Mouse (Mus musculus) granulocyte monocyte progenitor cell, adult 5-6 weeks (primary cell): ENCODE measurements at regions not wholly inside any gene's neighbourhood (a gene's known extent, or its start where the extent isn't known, plus 50 kb on each side); places are given as distances from the start of the nearest gene placed in this dataset.
"Not testable (repeated sequence)": the region's sequence is repeated elsewhere in the genome, so short reads cannot be mapped to it uniquely, and the experiment has no call there.

Experiments used
- ATAC-seq: replicated peaks from 2 replicates; pipeline ENCODE4 v1.8.0; 2016; ENCODE audit warnings: mild to moderate bottlenecking, moderate TSS enrichment, inconsistent platforms; ENCODE audit not compliant: poor library complexity, severe bottlenecking

DNA sequence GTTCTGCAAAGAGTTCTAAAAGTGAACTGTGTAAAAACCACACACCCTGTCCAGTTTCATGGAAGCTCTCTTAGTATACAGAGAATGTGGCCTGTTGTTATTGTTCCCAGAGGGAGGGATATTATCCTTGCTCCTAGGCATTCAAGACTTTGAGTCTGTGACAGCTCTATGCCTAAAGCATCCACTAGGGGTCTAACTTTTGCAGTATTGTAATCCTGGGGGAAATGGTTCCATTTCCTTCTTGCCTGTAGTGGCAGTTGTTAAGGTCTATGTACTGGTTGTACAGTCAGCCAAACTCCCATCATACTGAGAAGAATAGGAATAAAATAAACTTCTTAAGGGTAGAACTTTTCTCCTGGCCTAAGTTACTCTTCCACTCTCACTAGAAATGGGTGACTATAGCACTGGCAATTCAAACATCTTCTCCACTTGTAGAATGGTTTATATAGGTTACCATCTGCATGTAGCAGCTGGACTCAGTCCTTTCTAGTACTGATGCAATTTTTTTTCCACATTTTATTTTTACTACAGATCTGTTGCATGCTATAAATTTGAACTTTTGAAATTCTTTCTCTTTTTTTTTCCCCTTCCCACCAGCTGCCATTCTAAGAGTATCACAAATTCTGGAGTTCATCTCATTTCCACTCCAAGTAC, 51.4 kb upstream of the Dpt start:
- ATAC-seq: peak; percentile 58

DNA sequence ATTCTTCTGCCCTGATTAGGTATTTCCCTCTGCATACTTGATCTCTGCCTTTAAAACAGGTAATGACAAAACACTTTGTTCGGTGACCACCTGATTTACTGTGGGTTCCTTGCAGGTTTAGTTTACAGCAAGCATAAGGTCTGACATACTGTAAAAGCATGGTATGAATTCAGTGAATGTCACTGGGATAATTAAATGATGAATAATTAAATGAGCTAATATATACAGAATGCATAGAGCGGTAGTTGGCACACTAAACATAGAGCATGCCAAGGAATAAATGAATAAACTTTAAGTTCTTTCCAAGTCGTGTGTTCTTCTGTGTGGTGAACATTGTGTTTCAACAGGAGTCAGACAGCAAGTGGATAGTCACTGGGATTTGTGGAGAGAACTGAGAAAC, 51.9 kb upstream of the Dpt start:
- ATAC-seq: no peak

DNA sequence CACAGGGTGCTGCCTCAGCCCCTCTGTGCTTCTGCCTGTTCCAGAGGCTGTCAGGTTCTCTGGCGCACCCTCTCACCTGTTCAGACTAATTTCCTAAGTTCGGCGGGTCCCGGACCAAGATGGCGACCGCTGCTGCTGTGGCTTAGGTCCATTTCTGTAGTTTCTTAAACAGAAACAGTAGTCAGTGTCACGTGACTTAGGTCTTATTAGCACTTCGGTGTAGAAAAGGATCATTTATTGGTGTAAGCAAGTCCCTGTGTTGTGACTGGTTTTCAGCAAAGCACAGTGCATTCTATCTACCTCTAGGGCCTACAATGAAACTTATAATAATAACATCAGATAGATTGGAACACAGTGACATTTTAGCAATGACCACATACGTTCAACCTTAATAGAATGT, 53.5 kb upstream of the Dpt start:
- ATAC-seq: not testable (repeated sequence)

DNA sequence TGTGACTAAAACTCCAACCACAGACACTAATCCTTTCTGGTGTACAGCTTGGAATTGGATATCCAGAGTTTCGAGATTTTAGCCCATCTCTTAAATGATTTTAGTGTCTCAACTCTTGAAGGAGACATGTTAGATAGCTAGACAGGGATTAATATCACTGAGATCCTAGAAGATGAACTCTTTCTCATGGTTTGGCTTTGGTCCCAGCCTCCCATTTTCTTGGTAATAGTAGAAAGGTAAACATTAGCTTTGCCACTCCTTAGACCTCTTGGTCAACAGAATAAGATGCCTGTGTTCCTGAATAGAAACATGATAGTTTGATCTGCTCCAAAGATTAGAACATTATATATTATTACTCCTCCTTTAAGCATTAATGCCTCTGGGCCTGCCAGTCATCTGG, 60.8 kb upstream of the Dpt start:
- no peak for ATAC-seq

DNA sequence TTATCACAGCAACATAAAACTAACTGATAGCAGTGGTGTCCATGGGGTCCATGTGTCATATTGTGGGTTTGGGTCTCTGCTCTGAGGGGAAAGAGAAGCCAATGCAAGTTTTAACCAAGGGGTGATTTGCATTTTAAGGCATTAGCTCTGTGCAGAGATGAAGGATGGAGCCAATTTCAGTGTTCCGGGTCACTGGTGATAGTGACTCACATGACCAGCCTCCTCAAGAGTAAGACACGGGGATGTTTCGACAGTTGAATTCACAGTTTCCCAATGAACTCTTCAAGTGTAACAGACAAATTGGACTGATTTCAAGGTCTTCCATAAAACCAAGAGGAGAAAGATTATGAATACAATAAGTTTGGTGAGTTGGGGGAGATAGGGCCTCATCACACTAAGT, 62.7 kb upstream of the Dpt start:
- ATAC-seq: no peak

DNA sequence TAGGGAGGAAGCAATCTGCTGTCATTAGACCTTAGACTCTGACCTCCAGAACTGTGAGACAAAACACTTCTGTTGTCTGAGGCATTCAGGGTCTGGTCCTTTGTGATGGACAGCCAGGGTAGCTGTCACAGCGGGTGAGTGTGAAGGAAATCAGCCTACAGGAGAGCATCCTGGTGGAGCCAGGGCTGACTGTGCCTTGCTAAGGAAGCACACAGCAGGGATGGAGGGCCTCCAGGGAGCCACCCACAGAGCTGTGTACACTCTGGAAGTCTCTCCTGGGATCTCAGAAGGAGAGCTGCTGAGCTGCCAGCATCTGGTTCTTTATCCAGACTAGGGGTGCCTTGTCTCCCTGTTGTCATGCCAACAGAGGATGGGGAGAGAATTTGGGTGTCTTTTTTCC, 74.4 kb upstream of the Dpt start:
- no peak for ATAC-seq

DNA sequence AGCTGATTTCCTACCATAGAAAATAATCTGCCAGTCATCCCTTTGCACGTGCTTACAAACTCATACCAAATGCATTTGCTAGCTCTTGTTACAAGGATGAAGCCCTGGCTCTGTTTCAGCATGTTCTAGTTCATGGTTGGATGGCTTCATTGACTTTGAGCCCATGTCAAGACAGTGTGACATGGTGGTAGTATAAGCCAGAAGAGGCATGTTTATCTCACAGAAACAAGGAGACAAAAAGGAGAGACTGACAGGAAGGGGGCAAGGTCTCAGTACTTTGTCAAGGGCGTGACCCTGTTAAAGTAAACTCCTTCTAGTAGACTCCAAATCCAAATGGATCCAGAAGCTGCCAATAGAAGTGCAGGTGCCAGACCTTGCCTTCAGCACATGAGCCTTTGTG, 81.5 kb upstream of the Dpt start:
- ATAC-seq: no peak

DNA sequence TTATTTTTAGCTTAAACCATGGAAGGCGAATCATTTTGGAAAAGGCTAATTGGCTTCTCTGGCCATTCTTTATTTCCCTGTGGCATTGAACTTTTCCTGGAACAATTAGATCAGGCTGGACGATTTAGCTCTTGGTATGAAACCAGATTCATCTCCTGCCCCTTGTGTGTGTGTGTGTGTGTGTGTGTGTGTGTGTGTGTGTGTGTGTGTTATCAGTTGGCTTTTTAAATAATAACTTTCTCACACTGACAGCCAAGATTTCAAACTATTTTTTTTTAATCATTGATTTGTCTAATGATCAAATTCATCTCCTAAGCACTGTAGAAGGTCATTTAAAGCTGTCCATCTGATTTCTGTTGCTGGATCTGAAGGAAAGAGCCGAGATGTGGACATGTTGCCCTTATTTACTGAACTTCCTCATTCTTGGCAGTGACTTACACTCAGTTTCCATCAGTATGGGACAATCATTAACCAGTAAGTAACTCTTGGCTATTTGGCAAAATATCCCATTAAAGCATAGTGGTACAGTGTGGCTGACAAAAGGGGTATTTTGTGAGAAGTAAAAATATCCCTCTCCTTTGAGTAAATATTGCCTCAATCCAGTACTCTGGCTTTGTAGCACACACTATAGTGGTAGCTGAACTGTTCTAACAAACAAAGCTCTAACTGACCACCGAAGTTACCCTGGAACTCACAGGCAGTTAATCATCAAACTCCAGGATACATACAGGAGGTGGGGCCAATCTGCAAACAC, 82.5 kb upstream of the Dpt start:
- no peak for ATAC-seq

DNA sequence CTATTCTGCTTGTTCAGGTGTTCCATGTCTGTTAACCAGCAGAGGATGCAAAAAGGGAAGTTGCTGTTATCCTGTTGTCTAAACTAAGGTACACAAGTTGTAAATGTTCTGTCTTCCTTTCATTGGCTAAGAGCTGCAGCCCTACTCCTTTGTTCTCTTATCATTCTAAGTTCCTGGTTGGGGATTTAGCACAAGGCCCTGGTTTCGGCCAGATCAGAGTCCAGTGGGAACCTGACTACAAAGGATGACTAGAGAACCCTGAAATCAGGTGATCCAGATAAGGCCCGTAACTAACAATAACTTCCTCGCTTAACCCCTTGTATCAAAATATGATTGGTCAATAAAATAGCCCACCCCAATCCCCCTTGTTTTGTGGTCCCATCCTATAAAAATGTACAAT, 83.9 kb upstream of the Dpt start:
- no peak for ATAC-seq

DNA sequence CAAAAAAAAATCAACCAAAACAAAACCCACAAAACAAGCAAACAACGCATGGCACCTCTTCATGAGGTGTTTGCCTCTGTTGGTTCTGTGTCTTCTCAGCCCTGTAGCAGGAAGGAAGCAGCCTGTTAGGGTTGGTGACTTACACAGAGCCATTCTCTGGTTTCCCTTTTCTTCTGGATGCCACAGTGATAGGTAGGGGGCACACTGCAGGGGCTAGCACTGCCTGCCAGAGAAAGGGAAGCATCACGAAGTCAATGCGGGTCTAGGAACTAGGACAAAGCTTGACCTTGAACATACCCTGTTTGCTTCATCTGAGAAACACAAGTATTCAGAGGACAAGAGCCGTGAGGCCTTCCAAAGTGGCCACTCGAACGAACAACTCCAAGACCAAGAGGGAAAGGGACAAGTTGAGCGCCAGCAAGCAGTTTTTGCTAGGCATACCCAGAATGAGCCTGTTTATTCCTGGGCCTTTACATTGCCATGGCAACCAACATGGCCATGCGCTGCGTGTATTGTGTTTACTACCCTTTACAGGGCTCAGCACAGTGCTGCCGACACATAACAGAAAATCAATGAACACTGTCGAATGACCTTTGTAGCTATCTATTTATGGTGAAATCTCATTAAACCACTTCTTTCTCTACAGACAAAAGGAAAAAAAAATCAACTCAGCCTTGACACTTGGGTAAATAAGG, 91.9 kb upstream of the Dpt start:
- ATAC-seq: no peak

DNA sequence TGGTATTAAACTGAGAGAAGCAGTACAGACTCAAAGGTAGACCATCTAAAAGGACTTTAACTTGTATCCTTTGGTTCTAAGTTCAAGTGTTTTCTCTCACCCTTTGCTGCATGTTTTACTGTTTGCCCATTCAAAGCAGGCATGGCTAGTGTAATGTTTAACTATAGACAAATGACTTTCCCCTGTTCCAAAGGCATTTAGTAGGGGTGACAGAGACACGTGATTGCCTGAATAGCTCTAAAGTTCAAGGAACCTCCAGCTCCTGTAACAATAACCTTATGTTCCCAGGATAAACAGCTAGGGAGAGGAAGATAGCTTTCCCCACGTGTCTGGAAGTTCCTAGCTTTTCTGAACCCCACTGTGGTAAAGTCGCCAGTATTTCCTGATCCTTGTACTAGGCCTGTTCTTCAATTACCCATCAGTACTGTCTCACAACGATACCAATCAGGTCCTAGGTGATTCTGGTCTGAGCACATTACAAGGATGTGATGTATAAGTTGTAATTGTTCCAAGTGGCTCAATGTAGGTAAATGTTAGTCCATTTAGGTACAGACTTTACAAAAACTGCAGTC, 92.8 kb upstream of the Dpt start:
- no peak for ATAC-seq

DNA sequence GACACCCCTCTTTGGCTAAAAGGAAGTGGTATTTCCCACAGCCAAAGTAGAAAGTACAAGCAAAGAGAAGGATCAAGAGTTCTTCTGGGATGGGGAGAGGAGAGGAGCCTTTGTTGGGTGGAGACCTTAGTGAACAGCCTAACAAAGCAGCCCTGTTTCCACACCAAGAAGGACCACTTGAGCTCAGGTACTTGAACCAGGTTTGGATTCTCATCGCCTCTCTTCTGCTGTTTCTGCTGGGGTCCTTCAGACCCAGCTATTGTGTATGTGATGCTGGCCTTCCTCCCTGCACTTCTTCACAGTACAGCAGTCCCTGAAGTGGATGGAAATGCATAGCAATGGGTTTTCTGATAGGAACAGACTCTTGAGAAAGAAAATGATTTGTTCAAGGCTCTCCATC, 106.4 kb upstream of the Dpt start:
- no peak for ATAC-seq

DNA sequence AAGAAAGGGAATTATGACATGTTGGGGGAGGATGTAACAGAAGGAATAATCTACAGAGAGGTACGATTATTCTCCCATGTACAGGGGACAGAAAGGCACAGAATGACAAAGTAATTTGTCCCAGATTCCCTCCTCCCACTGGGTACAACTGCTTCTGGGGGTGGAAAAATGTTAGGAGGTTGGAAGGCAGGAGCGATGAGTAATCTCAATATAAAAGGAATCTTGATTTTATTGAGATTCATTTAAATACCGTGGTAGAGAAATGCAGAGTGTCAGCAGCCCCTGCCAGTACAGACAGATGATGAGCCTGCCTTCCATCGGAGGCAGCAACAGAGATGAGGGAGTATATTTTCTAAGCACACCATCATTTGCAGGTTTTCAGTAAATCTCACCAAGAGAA, 107.1 kb upstream of the Dpt start:
- no peak for ATAC-seq

DNA sequence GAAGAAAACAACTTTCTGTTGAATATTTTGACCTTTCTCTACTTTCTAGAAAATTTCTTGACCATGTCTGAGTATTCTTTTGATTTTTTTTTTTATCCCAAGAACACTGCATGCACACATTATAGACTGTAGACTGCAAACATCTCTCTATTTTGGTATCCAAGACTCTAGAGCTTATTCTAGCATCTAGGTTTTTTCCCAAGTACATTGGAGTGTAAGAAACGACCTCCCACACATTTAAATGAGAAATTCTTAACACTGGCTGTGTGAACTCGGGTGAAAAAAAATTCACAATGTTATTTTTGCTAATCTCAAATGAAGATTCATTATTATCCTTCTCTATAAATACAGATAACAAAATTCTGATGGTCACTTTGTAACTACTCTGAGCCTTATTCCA, 112.0 kb upstream of the Dpt start:
- no peak for ATAC-seq

DNA sequence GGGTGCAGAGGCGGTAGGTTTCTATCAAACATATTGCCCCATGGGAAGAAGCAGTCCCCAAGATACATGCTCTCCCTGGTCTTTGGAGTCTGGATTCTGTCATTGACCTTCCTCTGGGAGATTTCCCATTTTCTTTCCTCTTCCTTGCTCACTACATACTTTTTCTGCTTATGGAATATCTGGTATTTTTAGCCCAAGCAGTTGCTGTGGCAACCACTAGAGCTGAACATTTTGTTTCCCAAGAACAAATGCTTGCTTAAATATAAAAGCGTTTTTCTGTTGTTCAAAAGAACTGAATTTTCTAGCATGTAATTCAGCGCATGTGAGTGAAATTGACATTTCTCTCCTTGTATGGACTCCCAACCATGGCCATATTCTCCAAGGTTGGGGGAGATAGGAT, 112.7 kb upstream of the Dpt start:
- ATAC-seq: no peak

DNA sequence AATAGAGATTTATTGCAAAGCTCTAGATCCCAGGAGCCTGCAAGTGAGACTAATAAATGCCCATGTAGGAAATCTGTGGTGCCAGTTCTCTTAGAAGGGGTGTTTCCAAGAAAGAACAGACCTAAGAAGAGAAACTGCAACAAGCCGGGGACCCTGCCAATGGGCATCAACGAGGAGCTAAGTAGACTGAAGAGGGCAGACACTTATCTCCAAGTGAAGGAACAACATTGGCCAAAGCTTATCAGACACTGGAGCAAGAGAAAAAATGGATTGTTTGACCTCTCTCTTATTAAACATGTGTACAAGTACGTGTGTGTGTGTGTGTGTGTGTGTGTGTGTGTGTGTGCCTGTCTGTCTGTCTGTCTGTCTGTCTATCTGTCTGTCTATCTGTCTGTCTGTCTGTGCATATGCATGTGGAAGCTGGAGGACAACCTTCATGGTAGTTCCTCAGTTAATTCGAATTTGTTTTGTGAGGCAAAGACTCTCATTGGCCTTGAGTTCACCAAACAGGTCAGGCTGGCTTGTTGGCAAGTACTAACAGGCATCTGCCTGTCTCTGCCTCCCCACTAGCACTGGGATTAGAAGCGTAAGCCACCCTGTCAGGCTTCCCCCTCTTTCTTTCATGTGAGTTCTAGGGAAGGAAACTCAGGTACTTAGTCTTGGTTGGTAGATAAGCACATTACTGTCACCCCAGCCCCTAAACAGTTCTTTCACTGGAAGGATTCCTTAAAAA, 113.4 kb upstream of the Dpt start:
- ATAC-seq: no peak

DNA sequence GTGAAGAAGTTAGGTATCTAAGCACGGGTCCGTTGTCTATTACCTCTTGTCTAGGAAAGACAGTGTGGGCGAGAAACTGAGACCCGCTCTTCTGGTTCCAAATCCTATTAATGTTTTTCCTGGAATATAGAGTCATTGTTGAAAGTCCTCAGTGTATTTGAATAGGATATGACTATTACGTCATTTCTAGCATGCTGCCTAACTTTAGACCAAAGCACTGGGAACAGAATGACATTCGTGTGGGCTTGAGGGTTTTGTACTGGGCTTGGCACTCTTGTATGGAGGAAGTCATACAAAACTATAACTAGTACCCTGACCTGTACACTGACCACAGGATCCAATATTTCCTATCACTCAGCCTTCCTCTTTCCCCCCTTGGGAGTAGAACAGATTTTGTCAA, 114.0 kb upstream of the Dpt start:
- ATAC-seq: no peak

DNA sequence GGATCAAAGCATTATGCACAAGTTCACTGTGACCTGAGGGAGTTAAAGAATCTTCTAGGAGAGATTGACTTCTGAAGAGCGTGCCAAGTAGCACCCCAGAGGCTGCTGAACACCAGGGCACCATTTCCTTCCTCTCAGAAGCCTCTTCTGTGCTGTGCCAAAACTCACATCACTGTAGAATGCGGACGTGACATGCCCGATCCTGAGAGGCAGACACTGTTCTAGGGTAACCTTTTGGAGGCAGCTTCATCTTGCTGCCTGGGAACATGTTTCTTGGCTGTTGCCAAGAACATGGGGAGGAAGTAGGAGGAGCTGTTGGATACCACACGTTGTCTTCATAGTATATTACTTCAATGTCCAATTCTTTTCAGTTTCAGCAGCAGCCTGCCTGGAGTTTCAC, 114.9 kb upstream of the Dpt start:
- ATAC-seq: no peak

DNA sequence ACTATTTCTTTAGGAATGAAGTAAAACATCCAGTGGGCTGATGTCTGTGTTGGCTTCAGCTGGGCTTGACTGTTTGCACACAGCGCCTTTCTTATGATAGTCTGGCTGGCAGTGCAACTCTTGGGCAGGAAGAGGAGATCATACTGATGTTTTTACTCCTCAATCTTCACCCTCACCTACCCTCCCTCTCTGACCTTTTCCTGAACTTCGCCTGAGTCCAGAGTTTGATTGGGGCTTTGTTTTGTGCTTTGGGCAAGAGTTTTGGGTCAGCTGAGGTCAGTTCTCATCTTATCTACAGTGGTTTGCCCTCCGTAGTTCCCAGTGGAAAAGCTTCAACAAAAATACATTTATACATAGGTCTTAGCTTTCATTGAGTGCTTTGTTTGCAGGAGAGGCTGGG, 118.1 kb upstream of the Dpt start:
- no peak for ATAC-seq

DNA sequence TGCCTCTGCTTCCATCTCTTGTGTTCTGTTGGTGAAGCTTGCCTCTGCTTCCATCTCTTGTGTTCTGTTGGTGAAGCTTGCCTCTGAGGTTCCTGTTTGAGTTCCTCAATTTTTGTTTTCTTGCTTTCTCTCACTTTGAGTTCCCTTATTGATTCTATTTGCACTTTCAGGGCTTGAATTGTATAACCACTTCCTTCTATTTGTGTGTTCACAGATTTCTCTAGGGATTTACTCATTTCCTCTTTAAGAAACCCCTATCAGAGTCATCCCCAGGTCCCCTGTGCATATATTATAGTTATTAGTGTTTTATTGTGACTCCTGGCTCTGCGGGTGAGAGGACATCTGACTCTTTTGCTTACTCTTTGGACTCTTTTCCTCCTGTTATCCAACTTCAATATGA, 144.2 kb upstream of the Dpt start:
- peak; percentile 96 for ATAC-seq

DNA sequence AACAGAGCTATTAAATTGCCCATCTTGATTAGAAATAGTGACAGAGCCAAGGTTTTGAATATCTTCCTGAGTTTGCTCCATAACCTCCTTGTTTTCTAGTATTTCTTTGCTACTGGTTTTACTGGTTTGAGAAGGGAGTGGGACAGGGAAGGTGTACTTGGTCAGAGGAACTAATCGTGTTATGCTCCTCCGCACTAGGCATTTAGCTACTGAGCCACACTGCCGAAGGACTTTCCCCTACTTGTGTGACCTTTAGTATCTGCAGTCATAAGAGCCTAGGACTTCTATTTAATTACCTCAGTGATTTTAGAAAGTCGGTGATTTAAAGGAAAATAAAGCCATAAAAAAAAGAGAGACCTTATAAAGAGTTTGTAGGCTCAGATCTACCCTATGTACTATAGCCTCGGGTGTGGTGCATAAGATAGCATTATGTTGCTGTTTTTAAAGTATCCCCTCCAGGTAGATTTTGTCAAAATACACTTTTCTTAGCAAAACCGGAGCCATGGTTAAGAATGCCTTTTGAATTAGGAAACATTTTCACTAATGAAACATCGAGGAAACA, 158.5 kb upstream of the Dpt start:
- no peak for ATAC-seq
